16 mouse cellular contexts compared by ENCODE assay signal in the genomic region with DNA sequence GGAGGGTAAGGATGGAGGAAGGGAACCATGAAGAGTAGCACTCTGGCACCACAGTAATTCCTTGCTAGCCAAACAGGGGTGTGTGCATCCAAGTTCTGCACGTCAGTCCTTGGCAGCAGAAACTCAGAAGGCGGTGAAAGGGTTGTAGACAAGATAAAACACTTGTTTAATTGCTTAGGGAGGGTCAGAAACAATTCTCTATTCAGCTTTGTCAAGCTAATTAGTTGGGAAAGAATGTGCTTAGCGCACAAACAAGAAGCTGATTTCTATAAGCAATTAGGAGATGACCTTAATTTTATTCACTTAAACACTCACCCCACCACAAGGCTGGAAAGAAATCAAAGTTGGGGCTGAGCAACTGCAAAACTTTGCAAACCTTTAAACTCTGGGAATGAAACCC.
DNase-seq lines count a peak whose midpoint lies in the region; ATAC-seq and TF ChIP-seq lines count a peak whose summit lies in the region.
"Had no signal": no experiment of that assay in that cellular context is flagged by ENCODE, and none has a peak within 500 bp of the region (broad histone marks: within the 10 kb centered on the region; RNA-seq: fewer than 3 reads in every experiment).

No protein-coding gene starts in this region.

- TF ChIP-seq POLR2A in liver, adult 2 months (IDR thresholded peaks at IDR 0.05; ENCODE audit: extremely low read depth, insufficient read depth, low read length) = no peak
- no peak for TF ChIP-seq POLR2A in brain, embryonic 14.5 days (IDR thresholded peaks at IDR 0.05; ENCODE audit: borderline replicate concordance, extremely low read depth, insufficient read depth, insufficient read length, poor library complexity, severe bottlenecking)

- peak; percentile 16 for DNase-seq in forebrain, postnatal 0 days
- no peak for DNase-seq in forebrain, embryonic 10.5 days (ENCODE audit: extremely low spot score, low spot score)
- DNase-seq in liver, adult 2 months (ENCODE audit: extremely low read depth, low read depth, low spot score) = peak; percentile 5
- peak; percentile 89 for DNase-seq in Muller cell, postnatal 12 days (ENCODE audit: inconsistent ontology term)
- DNase-seq in brain, embryonic 14.5 days (ENCODE audit: low read depth) = peak; percentile 71
- DNase-seq: adrenal gland, postnatal 10 days; cerebellum, adult 11-12 months; cerebellum, adult 9-11 months; gastrocnemius, postnatal 36 days; heart, postnatal 36 days; kidney, adult 11 months had no signal

- no peak overlapping the region for H3K9ac ChIP-seq in forebrain, postnatal 0 days
- no peak overlapping the region for H3K9ac ChIP-seq in liver, adult 2 months (ENCODE audit: low read depth, low read length)
- H3K9ac ChIP-seq in liver, embryonic 12.5 days = no peak overlapping the region
- H3K9ac ChIP-seq: embryonic facial prominence, embryonic 12.5 days; forebrain, embryonic 12.5 days had no signal

- no peaks in the 10 kb centered on the region for H3K4me1 ChIP-seq in forebrain, postnatal 0 days (ENCODE audit: insufficient read depth)
- H3K4me1 ChIP-seq in forebrain, embryonic 10.5 days = 0 out of 2 replicates have a peak, but pooled peaks cover 8% of the 10 kb centered on the region
- no peaks in the 10 kb centered on the region for H3K4me1 ChIP-seq in liver, adult 2 months (ENCODE audit: control insufficient read depth, insufficient read depth, low read length)
- no peaks in the 10 kb centered on the region for H3K4me1 ChIP-seq in liver, embryonic 12.5 days
- H3K4me1 ChIP-seq: embryonic facial prominence, embryonic 12.5 days; forebrain, embryonic 12.5 days had no signal

- whole genome bisulfite sequencing in forebrain, postnatal 0 days = 20% methylated on average over 3 of the region's 3 CpGs
- WGBS in forebrain, embryonic 10.5 days = 58% methylated on average over 3 of the region's 3 CpGs
- whole genome bisulfite sequencing in liver, adult 2 months = 60% methylated on average over 3 of the region's 3 CpGs
- 50% methylated on average over 3 of the region's 3 CpGs for WGBS in liver, embryonic 12.5 days (ENCODE audit: insufficient replicate concordance)

- H3K4me2 ChIP-seq in forebrain, postnatal 0 days (ENCODE audit: low read depth) = no peak overlapping the region
- no peak overlapping the region for H3K4me2 ChIP-seq in liver, embryonic 12.5 days
- H3K4me2 ChIP-seq: embryonic facial prominence, embryonic 12.5 days; forebrain, embryonic 12.5 days; heart, embryonic 11.5 days had no signal

- H3K4me3 ChIP-seq in forebrain, postnatal 0 days (ENCODE audit: low read depth, low read length) = no peak overlapping the region
- H3K4me3 ChIP-seq in forebrain, embryonic 10.5 days = no peak overlapping the region
- no peak overlapping the region for H3K4me3 ChIP-seq in liver, adult 2 months (ENCODE audit: insufficient read depth, low read depth, low read length)
- H3K4me3 ChIP-seq in liver, embryonic 12.5 days = no peak overlapping the region
- H3K4me3 ChIP-seq: embryonic facial prominence, embryonic 12.5 days; forebrain, embryonic 12.5 days had no signal

- H3K79me2 ChIP-seq in liver, adult 2 months (ENCODE audit: control insufficient read depth, insufficient read depth, low read length) = no peaks in the 10 kb centered on the region

- no peak overlapping the region for H3K27ac ChIP-seq in forebrain, postnatal 0 days (ENCODE audit: low read depth, low read length)
- H3K27ac ChIP-seq in forebrain, embryonic 10.5 days = no peak overlapping the region
- H3K27ac ChIP-seq in liver, adult 2 months (replicated peaks; ENCODE audit: insufficient read depth, low read depth, low read length) = no peak overlapping the region
- no peak overlapping the region for H3K27ac ChIP-seq in liver, embryonic 12.5 days
- H3K27ac ChIP-seq: embryonic facial prominence, embryonic 12.5 days; forebrain, embryonic 12.5 days had no signal

- H3K9me3 ChIP-seq in forebrain, postnatal 0 days (ENCODE audit: low read length) = no peaks in the 10 kb centered on the region
- no peaks in the 10 kb centered on the region for H3K9me3 ChIP-seq in forebrain, embryonic 10.5 days
- H3K9me3 ChIP-seq in liver, embryonic 12.5 days (replicated peaks) = no peaks in the 10 kb centered on the region
- H3K9me3 ChIP-seq: embryonic facial prominence, embryonic 12.5 days; forebrain, embryonic 12.5 days had no signal

- no peaks in the 10 kb centered on the region for H3K36me3 ChIP-seq in forebrain, postnatal 0 days (ENCODE audit: insufficient read depth)
- no peaks in the 10 kb centered on the region for H3K36me3 ChIP-seq in forebrain, embryonic 10.5 days (replicated peaks)
- no peaks in the 10 kb centered on the region for H3K36me3 ChIP-seq in liver, adult 2 months (ENCODE audit: control insufficient read depth, insufficient read depth, low read length)
- no peaks in the 10 kb centered on the region for H3K36me3 ChIP-seq in liver, embryonic 12.5 days
- H3K36me3 ChIP-seq: embryonic facial prominence, embryonic 12.5 days; forebrain, embryonic 12.5 days had no signal

- H3K27me3 ChIP-seq in forebrain, postnatal 0 days (ENCODE audit: insufficient read depth, low read length) = no peaks in the 10 kb centered on the region
- H3K27me3 ChIP-seq in forebrain, embryonic 10.5 days (ENCODE audit: poor library complexity, severe bottlenecking) = no peaks in the 10 kb centered on the region
- no peaks in the 10 kb centered on the region for H3K27me3 ChIP-seq in liver, adult 2 months (ENCODE audit: control insufficient read depth, insufficient read depth, low read length)
- no peaks in the 10 kb centered on the region for H3K27me3 ChIP-seq in liver, embryonic 12.5 days (replicated peaks)
- H3K27me3 ChIP-seq: embryonic facial prominence, embryonic 12.5 days; forebrain, embryonic 12.5 days had no signal

- no peak for ATAC-seq in forebrain, postnatal 0 days
- ATAC-seq in liver, embryonic 12.5 days = no peak
- ATAC-seq: hindbrain, embryonic 16.5 days had no signal

- no peak for TF ChIP-seq CTCF in forebrain, postnatal 0 days (IDR thresholded peaks at IDR 0.05; ENCODE audit: low read depth)
- TF ChIP-seq CTCF in liver, adult 2 months (IDR thresholded peaks at IDR 0.05; ENCODE audit: low read depth, low read length) = no peak
- no peak for TF ChIP-seq CTCF in brain, embryonic 14.5 days (IDR thresholded peaks at IDR 0.05; ENCODE audit: borderline replicate concordance, extremely low read depth, insufficient read depth, insufficient read length)
